Mouse (Mus musculus) C2C12 (cell line): ENCODE data around the gene Cacna1g.

Experiments
- CEBPB ChIP-seq: IDR thresholded peaks from one replicate; pipeline ENCODE4 v1.6.1; 2011; ENCODE audit warnings: low read depth, mild to moderate bottlenecking, control low read depth, moderate library complexity
- CTCF ChIP-seq: IDR thresholded peaks from one replicate; pipeline ENCODE4 v1.5.1; 2011; ENCODE audit not compliant: control insufficient read depth, insufficient read depth, insufficient read length
- FOSL1 ChIP-seq: IDR thresholded peaks from one replicate; pipeline ENCODE4 v1.8.0; 2011; ENCODE audit warnings: mild to moderate bottlenecking, low read length; ENCODE audit not compliant: poor library complexity, insufficient read depth, severe bottlenecking
- MAX ChIP-seq: IDR thresholded peaks from one replicate; pipeline ENCODE4 v1.6.1; 2011; ENCODE audit warnings: mild to moderate bottlenecking, control low read depth
- USF1 ChIP-seq: IDR thresholded peaks from one replicate; pipeline ENCODE4 v1.6.1; 2011; ENCODE audit warnings: low read depth, mild to moderate bottlenecking, control low read depth, moderate library complexity

- TF ChIP-seq CTCF = no peak
- TF ChIP-seq MAX = no peak
- no peak for TF ChIP-seq CEBPB
- no peak for TF ChIP-seq FOSL1
- TF ChIP-seq USF1 = no peak
Observed at GRCm38 (mm10) chr11:94451091-94451773, 22.8 kb downstream of the Cacna1g start.
